Mouse (Mus musculus): Measurements from ENCODE around the gene Lsm10.

DNA sequence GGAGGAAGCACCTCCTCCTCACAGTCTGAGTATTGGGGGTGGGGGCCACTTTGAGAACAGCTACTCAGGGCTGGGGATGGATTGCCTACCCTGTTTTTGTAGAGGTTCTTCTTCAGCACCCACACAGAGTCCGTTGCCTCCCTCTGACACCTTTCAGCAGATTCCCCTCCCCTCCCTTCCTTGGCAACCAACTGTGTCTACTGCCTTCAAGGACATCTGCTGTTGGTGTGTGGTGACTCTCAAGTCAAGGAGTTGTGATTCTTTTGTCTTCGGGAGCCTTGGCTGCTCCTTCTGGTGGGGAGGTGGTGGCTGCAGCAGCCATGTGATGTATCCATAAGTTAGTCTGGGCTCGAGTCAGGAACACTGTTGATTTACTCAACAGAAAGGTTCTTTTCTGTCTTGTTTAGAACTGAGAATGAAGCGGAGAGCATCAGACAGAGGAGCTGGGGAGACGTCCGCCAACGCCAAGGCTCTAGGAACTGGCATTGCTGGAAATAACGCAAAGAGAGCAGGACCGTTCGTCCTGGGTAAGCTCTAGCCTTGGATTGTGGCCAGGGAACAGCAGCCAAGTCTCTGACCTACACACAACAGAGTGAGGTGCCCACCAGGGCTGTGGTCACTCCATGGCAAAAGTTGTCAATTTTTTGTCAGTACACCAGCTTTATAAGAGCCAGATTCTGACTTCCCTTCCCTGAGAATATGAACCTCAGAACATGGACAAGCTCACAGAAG lies 27.1 kb downstream of the Lsm10 start:
- TF ChIP-seq EP300 (IDR thresholded peaks at IDR 0.05) (no peak), CTCF (IDR thresholded peaks at IDR 0.05) (no peak)

Measured in lung, postnatal 0 days (tissue).